Mouse (Mus musculus): ENCODE data around the gene Magi2. TPM values are rescaled to one million over a fixed set of nuclear protein-coding genes. Genes with fewer than 3 reads are reported as not detected.

Gene Magi2
- polyA plus RNA-seq, 1 experiment = 0.18 TPM

DNA sequence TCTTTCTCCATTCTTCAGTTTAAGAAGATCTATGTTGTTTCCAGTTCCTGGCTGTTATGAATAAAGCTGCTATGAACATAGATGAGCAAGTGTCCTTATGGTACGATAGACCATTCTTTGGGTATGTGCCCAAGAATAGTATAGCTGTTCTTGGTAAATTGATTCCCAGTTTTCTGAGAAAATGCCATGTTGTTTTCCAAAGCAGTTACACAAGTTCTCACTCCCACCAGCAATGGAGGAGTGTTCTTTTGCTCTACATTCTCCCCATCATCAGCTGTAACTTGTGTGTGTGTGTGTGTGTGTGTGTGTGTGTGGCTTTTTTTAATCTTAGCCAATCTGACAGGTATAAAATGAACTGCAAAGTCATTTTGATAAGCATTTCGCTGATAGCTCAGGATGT, 595.7 kb downstream of the Magi2 start:
- no peaks in the 10 kb centered on the region for H3K27me3 ChIP-seq (ENCODE audit: control insufficient read depth, insufficient read depth, insufficient read length)
- H3K79me3 ChIP-seq (ENCODE audit: low read depth) = no peaks in the 10 kb centered on the region
- no peak for TF ChIP-seq CEBPB (IDR thresholded peaks at IDR 0.05; ENCODE audit: low read depth)
- no peak for TF ChIP-seq MYOG (IDR thresholded peaks at IDR 0.05; ENCODE audit: control insufficient read depth, extremely low read depth, insufficient read length)
- TF ChIP-seq USF1 (IDR thresholded peaks at IDR 0.05; ENCODE audit: low read depth) = no peak
- no peak for TF ChIP-seq MYOD1 (IDR thresholded peaks at IDR 0.05; ENCODE audit: control insufficient read depth, insufficient read length, low read depth)
- no peak for TF ChIP-seq CTCF (IDR thresholded peaks at IDR 0.05; ENCODE audit: control insufficient read depth, insufficient read depth, insufficient read length)
- TF ChIP-seq MAX (IDR thresholded peaks at IDR 0.05) = no peak
- no peak for TF ChIP-seq FOSL1 (IDR thresholded peaks at IDR 0.05; ENCODE audit: insufficient read depth, low read length, poor library complexity, severe bottlenecking)
- no peaks in the 10 kb centered on the region for H3K79me2 ChIP-seq (ENCODE audit: control insufficient read depth, insufficient read depth)
- no peak overlapping the region for H3K4me3 ChIP-seq (ENCODE audit: insufficient read depth, poor library complexity, severe bottlenecking)
- H3ac ChIP-seq (ENCODE audit: control insufficient read depth, insufficient read length, low read depth) = no peak overlapping the region
- no peaks in the 10 kb centered on the region for H3K36me3 ChIP-seq (ENCODE audit: control insufficient read depth, insufficient read depth)

DNA sequence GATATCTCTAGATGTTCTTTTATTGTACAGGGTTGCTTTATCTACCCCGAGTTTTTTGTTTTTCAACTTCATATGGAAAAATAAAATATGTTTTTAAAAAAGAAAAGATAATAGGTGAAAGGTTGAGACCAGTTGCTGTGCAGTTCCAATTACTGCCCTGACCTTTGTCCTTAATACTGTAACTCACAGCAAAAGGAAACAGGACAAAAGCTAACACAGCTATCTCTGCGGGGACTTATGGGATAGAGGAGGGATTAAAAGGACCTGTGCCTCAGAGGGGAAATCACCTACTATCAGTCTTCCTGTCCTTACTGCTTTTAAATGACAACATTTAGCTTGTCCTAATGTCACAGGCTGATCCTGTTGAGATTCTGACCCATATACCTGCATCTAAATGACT, 599.1 kb downstream of the Magi2 start:
- H3K79me2 ChIP-seq (ENCODE audit: control insufficient read depth, insufficient read depth) = no peaks in the 10 kb centered on the region
- H3K27me3 ChIP-seq (ENCODE audit: control insufficient read depth, insufficient read depth, insufficient read length) = no peaks in the 10 kb centered on the region
- no peak overlapping the region for H3ac ChIP-seq (ENCODE audit: control insufficient read depth, insufficient read length, low read depth)
- H3K4me3 ChIP-seq (ENCODE audit: insufficient read depth, poor library complexity, severe bottlenecking) = no peak overlapping the region
- H3K36me3 ChIP-seq (ENCODE audit: control insufficient read depth, insufficient read depth) = no peaks in the 10 kb centered on the region
- H3K79me3 ChIP-seq (ENCODE audit: low read depth) = no peaks in the 10 kb centered on the region
- TF ChIP-seq MAX (IDR thresholded peaks at IDR 0.05) (no peak), USF1 (IDR thresholded peaks at IDR 0.05; ENCODE audit: low read depth) (no peak), CEBPB (IDR thresholded peaks at IDR 0.05; ENCODE audit: low read depth) (no peak), CTCF (IDR thresholded peaks at IDR 0.05; ENCODE audit: control insufficient read depth, insufficient read depth, insufficient read length) (no peak), MYOG (IDR thresholded peaks at IDR 0.05; ENCODE audit: control insufficient read depth, extremely low read depth, insufficient read length) (no peak), FOSL1 (IDR thresholded peaks at IDR 0.05; ENCODE audit: insufficient read depth, low read length, poor library complexity, severe bottlenecking) (no peak), MYOD1 (IDR thresholded peaks at IDR 0.05; ENCODE audit: control insufficient read depth, insufficient read length, low read depth) (no peak)

DNA sequence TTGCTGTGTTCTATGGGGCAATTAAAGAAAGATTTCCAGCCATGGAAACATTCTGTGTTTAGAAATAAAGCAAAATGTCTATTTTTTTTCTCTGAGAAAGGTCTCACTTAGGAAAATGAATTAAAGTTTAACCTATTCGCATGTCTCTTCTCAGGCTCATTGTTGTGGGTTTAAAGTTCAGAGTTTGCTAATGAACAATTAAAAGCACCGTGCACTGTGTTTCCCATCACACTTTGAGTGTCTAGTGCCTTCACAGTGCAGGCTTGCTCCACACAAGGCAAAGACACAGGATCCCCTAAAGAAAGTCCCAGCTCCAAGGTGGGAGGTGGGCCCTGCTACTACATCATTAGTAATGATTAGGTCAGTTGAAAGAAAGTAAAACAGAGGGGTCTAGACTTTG, 602.5 kb downstream of the Magi2 start:
- Histone ChIP-seq H3K27me3 (ENCODE audit: control insufficient read depth, insufficient read depth, insufficient read length) (no peaks in the 10 kb centered on the region), H3K4me3 (ENCODE audit: insufficient read depth, poor library complexity, severe bottlenecking) (no peak overlapping the region), H3K36me3 (ENCODE audit: control insufficient read depth, insufficient read depth) (no peaks in the 10 kb centered on the region), H3ac (ENCODE audit: control insufficient read depth, insufficient read length, low read depth) (no peak overlapping the region), H3K79me2 (ENCODE audit: control insufficient read depth, insufficient read depth) (no peaks in the 10 kb centered on the region), H3K79me3 (ENCODE audit: low read depth) (no peaks in the 10 kb centered on the region)
- TF ChIP-seq CEBPB (IDR thresholded peaks at IDR 0.05; ENCODE audit: low read depth) = no peak
- no peak for TF ChIP-seq MYOD1 (IDR thresholded peaks at IDR 0.05; ENCODE audit: control insufficient read depth, insufficient read length, low read depth)
- TF ChIP-seq MYOG (IDR thresholded peaks at IDR 0.05; ENCODE audit: control insufficient read depth, extremely low read depth, insufficient read length) = no peak
- no peak for TF ChIP-seq CTCF (IDR thresholded peaks at IDR 0.05; ENCODE audit: control insufficient read depth, insufficient read depth, insufficient read length)
- no peak for TF ChIP-seq USF1 (IDR thresholded peaks at IDR 0.05; ENCODE audit: low read depth)
- no peak for TF ChIP-seq FOSL1 (IDR thresholded peaks at IDR 0.05; ENCODE audit: insufficient read depth, low read length, poor library complexity, severe bottlenecking)
- TF ChIP-seq MAX (IDR thresholded peaks at IDR 0.05) = no peak

DNA sequence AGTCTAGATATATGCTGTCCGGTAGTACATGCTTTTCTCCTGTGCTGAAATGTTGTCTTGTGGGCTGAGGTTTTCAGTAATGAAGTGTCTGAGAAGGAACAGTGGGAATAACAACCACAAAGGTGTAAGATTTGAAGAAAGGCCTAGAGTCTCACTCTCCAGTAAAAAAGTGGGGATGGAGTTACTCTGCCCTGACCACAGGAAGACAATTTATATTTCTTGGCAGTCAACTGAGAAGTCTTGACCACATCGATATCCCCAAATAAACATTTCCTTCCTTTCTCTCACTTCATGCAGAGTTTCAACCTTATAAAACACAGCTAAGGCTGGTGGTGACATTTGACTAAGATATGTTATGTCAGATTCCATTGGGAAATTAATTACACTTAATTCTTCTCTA, 636.0 kb downstream of the Magi2 start:
- H3K79me3 ChIP-seq (ENCODE audit: low read depth) = no peaks in the 10 kb centered on the region
- H3ac ChIP-seq (ENCODE audit: control insufficient read depth, insufficient read length, low read depth) = no peak overlapping the region
- H3K27me3 ChIP-seq (ENCODE audit: control insufficient read depth, insufficient read depth, insufficient read length) = no peaks in the 10 kb centered on the region
- H3K79me2 ChIP-seq (ENCODE audit: control insufficient read depth, insufficient read depth) = no peaks in the 10 kb centered on the region
- TF ChIP-seq MYOG (IDR thresholded peaks at IDR 0.05; ENCODE audit: control insufficient read depth, extremely low read depth, insufficient read length) (no peak), CEBPB (IDR thresholded peaks at IDR 0.05; ENCODE audit: low read depth) (no peak), FOSL1 (IDR thresholded peaks at IDR 0.05; ENCODE audit: insufficient read depth, low read length, poor library complexity, severe bottlenecking) (no peak), MYOD1 (IDR thresholded peaks at IDR 0.05; ENCODE audit: control insufficient read depth, insufficient read length, low read depth) (no peak), USF1 (IDR thresholded peaks at IDR 0.05; ENCODE audit: low read depth) (no peak), CTCF (IDR thresholded peaks at IDR 0.05; ENCODE audit: control insufficient read depth, insufficient read depth, insufficient read length) (no peak), MAX (IDR thresholded peaks at IDR 0.05) (no peak)
- H3K4me3 ChIP-seq (ENCODE audit: insufficient read depth, poor library complexity, severe bottlenecking) = no peak overlapping the region
- no peaks in the 10 kb centered on the region for H3K36me3 ChIP-seq (ENCODE audit: control insufficient read depth, insufficient read depth)

DNA sequence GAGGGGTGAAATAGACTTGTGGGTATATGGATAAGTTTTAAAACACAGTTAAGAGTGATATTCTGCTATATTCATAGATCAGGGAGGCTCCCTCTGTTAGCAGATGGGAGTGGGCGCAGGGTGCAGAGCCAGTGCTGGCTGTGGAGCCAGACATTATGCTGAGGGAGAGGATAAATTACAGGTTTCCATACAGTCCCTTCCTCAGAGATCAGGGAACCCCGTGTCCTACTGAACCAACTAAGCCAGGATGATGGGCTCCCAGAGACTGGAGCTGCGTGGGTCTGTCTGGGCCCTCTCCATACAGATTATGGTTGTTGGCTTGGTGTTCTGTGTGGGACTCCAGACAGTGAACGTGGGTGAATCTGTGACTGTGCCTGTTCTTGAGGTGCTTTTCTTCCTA, 643.6 kb downstream of the Magi2 start:
- Histone ChIP-seq H3K4me3 (ENCODE audit: insufficient read depth, poor library complexity, severe bottlenecking) (no peak overlapping the region), H3K27me3 (ENCODE audit: control insufficient read depth, insufficient read depth, insufficient read length) (no peaks in the 10 kb centered on the region), H3K79me3 (ENCODE audit: low read depth) (no peaks in the 10 kb centered on the region), H3K79me2 (ENCODE audit: control insufficient read depth, insufficient read depth) (no peaks in the 10 kb centered on the region), H3K36me3 (ENCODE audit: control insufficient read depth, insufficient read depth) (no peaks in the 10 kb centered on the region), H3ac (ENCODE audit: control insufficient read depth, insufficient read length, low read depth) (no peak overlapping the region)
- TF ChIP-seq USF1 (IDR thresholded peaks at IDR 0.05; ENCODE audit: low read depth) (no peak), CTCF (IDR thresholded peaks at IDR 0.05; ENCODE audit: control insufficient read depth, insufficient read depth, insufficient read length) (no peak), MYOD1 (IDR thresholded peaks at IDR 0.05; ENCODE audit: control insufficient read depth, insufficient read length, low read depth) (no peak), MAX (IDR thresholded peaks at IDR 0.05) (no peak), FOSL1 (IDR thresholded peaks at IDR 0.05; ENCODE audit: insufficient read depth, low read length, poor library complexity, severe bottlenecking) (no peak), CEBPB (IDR thresholded peaks at IDR 0.05; ENCODE audit: low read depth) (no peak), MYOG (IDR thresholded peaks at IDR 0.05; ENCODE audit: control insufficient read depth, extremely low read depth, insufficient read length) (no peak)

DNA sequence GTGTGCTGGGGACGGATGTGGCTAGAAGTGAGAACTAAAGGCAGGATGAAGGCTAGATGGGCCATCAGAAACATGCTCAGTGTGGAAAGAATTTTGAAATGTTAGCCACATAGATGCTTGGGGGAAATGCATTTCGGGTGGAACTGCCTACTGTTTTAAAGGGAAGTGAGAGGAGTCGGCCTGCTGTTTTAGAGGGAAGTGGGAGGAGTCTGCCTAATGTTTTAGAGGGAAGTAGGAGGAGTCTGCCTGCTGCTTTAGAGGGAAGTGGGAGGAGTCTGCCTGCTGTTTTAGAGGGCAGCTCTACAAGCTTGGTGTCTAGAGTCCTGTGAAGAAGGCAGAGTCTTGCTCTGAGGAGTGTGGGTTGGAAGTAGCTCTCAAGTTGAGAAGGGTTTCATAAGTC, 664.9 kb downstream of the Magi2 start:
- Histone ChIP-seq H3K27me3 (ENCODE audit: control insufficient read depth, insufficient read depth, insufficient read length) (no peaks in the 10 kb centered on the region), H3K79me2 (ENCODE audit: control insufficient read depth, insufficient read depth) (no peaks in the 10 kb centered on the region), H3K36me3 (ENCODE audit: control insufficient read depth, insufficient read depth) (no peaks in the 10 kb centered on the region), H3ac (ENCODE audit: control insufficient read depth, insufficient read length, low read depth) (no peak overlapping the region), H3K4me3 (ENCODE audit: insufficient read depth, poor library complexity, severe bottlenecking) (no peak overlapping the region), H3K79me3 (ENCODE audit: low read depth) (no peaks in the 10 kb centered on the region)
- TF ChIP-seq USF1 (IDR thresholded peaks at IDR 0.05; ENCODE audit: low read depth) (no peak), MYOD1 (IDR thresholded peaks at IDR 0.05; ENCODE audit: control insufficient read depth, insufficient read length, low read depth) (no peak), FOSL1 (IDR thresholded peaks at IDR 0.05; ENCODE audit: insufficient read depth, low read length, poor library complexity, severe bottlenecking) (no peak)

All from C2C12 (cell line).